Mouse (Mus musculus) bone marrow, adult 2 months (tissue): Measurements from ENCODE around the gene 1700003E16Rik.

Experiments
- CTCF ChIP-seq: fragments of 200-500 bp; IDR thresholded peaks from 2 replicates; pipeline ENCODE4 v1.5.1; 2011; ENCODE audit warnings: low read length, control low read depth; ENCODE audit not compliant: control insufficient read depth, insufficient read depth
- POLR2A ChIP-seq: fragments of 200-500 bp; IDR thresholded peaks from 2 replicates; pipeline ENCODE4 v1.6.1; 2011; ENCODE audit warnings: low read depth, mild to moderate bottlenecking, control low read depth, low read length, borderline replicate concordance; ENCODE audit not compliant: control insufficient read depth

DNA sequence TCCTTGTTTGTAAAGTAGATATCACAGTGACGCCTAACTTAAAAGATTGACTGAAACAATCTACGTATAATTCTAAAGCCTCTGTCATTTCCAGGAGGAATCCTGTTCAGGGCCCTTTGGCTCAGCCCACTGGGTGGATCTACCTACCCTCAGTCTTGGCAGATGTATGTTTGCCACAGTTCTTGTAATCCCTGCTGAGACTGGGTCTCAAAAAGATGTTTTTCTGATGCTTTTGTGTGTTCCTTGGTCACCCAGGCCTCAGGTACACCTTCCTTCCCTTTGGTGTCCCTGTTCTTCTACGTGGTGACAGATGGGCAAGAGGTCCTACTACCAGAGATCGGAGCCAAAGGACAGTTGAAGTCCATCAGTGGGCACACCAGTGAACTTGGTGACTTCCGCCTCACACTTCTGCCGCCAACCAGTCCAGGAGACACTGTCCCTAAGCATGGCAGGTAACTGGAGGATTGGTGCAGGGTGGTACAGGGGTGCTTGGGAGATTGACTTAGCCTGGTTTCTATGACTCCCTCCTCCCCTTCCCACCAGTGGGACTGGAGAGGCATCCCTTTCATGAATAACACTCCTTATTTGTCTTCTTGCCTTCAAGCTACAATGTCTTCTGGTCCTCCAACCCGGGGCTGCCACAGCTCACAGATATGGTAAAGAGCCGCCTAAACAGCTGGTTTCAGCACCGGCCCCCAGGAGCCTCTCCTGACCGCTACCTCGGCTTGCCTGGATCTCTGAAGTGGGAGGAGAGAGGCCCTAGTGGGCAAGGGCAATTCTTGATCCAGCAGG is 39.6 kb upstream of the 1700003E16Rik start:
- TF ChIP-seq CTCF: no peak
- TF ChIP-seq POLR2A: no peak
